Mouse (Mus musculus): ENCODE measurements at regions not wholly inside any gene's neighbourhood (a gene's known extent, or its start where the extent isn't known, plus 50 kb on each side); places are given as distances from the start of the nearest gene placed in this dataset.

GRCm38 (mm10) chr14:120102010-120102748 is 59.9 kb upstream of the Oxgr1 start:
- DNase-seq (ENCODE audit: low spot score): no peak

DNA sequence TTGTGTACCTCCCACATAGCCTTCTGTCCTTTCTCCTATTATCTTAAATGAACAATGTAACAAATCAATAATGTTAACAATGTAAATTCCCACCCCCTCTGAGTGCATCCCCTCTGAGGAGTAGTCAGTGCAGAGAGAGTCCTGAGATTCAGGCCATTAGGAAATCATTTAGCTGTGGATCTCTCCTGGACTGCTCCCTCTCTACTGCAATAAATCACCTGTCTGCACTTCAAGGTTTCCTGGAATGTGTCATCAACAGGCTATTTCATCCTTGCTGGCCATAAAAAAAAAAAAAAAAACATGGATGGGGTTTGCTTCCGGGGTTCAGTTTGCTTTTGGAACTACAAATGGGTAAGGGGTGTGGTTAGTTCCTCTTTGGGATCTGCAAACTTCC is 60.5 kb upstream of the Oxgr1 start:
- no peak for DNase-seq (ENCODE audit: low spot score)

DNA sequence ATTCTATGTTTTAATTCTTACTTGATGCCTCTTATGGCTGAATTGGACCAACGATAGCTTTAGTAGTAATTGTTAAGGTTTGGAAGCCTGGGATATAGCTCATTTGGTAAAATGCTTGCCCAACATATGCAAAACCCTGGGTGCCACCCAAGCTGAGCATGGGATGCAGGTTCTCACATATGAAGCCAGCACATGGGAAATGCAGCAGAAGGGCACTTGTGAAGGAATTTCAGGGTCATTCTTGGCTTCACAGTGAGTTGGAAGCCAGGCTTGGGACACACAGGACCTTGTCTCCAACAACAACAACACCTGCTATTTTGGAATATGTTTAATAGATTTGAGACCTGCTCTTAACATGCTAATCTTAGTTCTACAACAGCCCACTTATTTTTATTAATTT is 67.6 kb upstream of the Oxgr1 start:
- DNase-seq (ENCODE audit: low spot score): no peak

DNA sequence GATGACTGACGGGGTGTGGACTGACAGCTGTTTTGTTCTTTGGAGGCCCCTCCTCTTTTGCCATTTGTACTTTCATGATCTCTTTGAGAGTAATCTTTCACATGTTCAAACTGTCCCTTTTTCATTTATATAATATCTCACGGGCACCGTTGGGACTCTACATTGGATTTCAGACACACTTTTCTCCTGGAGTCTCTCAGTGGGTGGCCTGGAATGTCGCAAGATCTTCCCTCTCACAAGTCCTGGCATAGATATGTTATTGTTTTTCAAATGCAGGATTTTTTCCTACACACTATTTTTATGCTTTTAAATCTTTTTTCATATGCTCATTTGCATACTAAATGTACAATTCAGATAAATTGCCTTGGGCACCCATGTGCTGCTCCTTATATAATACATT is 71.1 kb upstream of the Oxgr1 start:
- no peak for DNase-seq (ENCODE audit: low spot score)

DNA sequence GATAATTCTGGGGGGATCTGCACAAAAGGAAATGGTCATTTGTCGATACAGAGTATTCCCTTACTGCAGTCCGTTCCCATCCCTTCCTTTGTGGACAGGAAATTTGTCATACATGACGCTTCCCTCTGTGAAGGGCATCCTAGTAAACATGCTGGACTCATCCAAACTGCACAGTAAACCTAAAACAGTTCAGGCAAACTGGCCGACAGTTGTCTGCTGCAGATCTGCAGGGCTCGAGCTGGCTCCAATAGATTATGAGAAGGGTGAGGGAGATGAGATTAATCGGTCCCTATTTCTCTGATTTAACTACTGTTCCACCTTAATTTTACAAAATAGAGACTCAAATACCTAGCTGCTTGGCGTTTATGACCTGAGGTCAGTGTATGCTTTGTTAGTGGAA is 76.3 kb upstream of the Oxgr1 start:
- no peak for DNase-seq (ENCODE audit: low spot score)

DNA sequence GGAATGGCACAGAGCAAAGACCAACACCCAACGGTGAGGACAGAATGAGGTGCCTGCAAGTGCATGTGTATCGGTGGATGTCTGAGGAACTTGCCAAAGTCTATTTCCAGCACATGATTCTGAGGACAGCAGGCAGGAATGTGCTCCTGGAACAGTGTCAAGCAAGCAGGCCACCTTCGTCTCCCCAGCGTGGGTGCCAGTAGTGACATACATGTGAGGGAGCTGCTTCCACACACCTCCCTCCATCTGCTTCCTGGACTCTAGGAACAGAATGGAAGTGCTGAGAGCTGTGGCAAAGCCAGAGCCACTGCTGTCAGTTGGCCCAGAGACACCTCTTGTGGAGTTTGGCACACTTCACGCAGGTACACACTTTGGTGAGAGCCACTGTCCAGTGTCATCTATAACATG is 76.9 kb upstream of the Oxgr1 start:
- no peak for DNase-seq (ENCODE audit: low spot score)

- DNase-seq (ENCODE audit: low spot score): no peak
Observed at GRCm38 (mm10) chr14:120119506-120119905, 77.3 kb upstream of the Oxgr1 start.

DNA sequence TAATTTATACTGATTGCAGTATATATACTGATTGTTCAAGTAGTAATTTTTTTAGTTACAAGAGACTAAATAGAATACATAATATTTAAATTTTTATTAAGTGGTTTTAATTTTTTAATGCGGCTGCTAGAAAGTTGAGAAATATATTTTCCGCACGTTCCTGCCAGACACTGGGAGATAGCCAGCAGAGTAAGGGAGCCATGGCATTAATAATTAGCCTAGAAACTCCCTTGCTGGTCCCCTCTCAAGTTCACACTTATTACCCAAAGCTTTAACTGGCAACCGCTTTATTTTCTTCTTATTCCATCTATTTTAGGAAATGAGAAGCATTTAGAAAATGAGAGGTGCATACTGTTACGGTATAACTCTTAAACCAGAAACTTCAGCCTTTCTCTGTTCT is 78.0 kb upstream of the Oxgr1 start:
- DNase-seq (ENCODE audit: low spot score): no peak

DNA sequence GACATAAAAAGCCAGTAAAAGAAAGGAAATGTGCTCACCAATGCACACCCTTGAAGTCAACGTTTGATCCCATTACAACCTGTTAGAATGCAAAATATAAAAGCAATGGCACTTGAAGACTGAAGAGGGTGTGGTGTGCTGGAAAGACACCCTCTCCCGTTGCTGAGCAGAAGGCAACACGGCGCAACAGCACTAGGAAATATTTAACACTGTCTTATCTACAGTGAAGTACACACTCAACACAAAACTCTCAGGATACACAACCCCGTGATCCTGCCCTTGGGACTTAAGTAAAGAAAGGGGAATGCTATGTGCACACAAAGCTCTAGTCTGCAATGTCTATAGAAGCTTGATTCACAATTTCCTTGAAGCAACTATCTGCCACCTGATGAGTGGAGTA is 83.1 kb upstream of the Oxgr1 start:
- no peak for DNase-seq (ENCODE audit: low spot score)

DNA sequence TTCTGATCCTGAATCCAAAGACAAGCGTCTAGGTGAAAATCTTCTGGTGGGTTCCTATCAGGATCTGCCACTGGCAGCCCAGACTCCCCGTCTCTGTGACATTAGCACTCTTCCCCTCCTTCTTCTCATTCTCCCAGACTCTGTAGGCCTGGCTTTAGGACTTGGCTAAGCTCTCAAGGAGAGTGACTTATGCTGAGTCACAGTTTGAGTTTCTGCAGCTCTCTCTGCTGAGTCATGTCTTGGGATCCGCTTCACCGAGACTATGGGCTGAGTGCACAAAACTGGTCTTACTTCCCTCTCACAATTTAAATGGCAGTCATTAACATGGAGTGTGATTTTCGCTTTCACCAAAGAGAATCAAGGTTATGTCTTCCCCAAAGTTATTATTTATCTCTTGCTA is 85.2 kb upstream of the Oxgr1 start:
- DNase-seq (ENCODE audit: low spot score): no peak

DNA sequence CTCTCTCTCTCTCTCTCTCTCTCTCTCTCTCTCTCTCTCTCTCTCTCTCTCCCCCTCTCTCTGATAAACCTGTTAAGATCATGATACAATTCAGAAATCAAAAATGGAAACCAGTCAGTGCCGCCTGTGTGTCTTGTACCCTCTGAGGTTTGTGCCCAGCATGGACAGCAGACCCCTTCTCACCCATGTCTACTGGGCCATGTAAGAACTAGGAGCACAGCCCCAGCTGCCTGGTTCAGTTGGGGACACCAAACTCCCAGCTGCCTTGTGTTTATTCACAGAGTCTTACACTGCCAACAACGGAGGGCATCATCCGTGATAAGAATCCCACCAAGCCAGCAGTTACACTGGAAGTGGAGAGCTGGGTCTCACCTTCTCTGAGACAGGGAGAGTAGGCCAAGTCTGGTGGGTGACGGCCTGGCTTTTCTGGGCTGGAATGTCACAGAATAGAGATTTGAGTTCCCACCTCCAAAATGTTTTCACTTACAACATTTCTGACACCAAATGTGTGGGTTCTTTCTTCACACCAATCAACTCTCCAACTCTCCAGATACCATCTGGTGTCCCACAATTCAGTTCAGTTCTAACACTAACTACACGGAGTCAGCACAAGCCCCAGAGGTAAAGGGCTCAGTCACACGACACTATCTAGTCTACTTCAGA is 92.2 kb upstream of the Oxgr1 start:
- DNase-seq (ENCODE audit: low spot score): peak; percentile 32

- DNase-seq (ENCODE audit: low spot score): peak; percentile 38
Observed at GRCm38 (mm10) chr14:120135198-120135597, 93.0 kb upstream of the Oxgr1 start.

DNA sequence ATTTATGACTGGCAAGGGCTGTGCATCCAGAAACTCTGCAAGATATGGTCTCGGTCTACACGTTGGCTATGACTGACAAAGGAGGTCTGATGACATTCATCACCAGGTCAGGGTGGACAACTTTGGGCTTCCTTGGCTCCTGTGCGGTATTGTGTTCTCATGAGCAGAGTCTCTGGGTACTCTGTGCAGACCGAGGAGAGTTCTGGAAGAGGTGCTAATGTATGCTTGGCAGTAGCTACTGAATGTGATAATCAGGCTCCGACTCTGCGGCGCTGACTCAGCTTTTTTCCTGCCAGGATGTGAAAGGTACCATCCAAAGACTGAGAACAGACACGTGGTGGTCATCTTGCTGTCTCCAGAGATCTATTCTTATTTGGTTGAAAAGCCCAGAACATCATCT is 94.5 kb upstream of the Oxgr1 start:
- DNase-seq (ENCODE audit: low spot score): peak; percentile 40

DNA sequence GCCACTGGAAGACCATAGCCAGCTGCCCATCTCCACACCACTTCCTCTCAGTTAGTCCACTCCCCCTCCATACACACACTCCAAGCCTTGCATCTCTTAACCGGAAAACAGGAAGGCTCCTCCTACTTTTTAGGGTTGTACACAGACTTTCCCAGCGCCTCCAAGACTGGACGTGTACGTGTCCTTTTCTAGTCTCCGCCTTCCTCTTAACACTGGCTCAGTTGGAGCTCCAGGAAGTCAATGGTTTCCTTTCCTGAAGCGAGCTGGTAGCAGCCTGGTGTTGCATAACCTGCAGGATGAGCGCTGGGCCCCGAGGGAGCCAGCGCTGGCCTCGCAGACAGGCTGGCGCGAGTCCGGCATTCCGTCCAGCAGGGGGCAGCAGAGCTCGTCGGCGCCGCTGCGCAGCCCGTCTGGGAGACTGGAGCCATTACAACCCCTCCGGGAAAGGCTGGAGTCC is 95.5 kb upstream of the Oxgr1 start:
- peak; percentile 98 for DNase-seq (ENCODE audit: low spot score)

DNA sequence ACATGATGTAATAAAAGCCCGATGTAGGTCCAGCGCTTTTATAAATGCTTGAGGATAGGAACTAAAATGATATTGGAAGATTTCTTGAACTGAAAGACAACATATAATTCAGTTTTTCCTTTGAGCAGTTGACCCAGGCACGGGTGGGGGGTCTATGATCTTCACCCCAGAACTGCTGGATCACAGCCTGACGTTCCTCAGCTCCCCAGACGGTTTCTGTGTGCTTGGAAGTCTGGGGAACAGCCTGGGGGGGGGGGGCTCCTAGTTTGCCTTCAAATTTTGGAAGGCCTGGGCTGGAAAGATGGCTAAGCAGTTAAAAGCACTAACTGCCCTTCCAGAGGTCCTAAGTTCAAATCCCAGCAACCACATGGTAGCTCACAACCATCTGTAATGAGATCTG is 96.3 kb upstream of the Oxgr1 start:
- DNase-seq (ENCODE audit: low spot score): peak; percentile 25

- peak; percentile 35 for DNase-seq (ENCODE audit: low spot score)
Observed at GRCm38 (mm10) chr14:120139256-120139655, 97.0 kb upstream of the Oxgr1 start.

GRCm38 (mm10) chr14:120139671-120140071 is 97.4 kb upstream of the Oxgr1 start:
- peak; percentile 32 for DNase-seq (ENCODE audit: low spot score)

- peak; percentile 32 for DNase-seq (ENCODE audit: low spot score)
Observed at GRCm38 (mm10) chr14:120140211-120140610, 98.0 kb upstream of the Oxgr1 start.

DNA sequence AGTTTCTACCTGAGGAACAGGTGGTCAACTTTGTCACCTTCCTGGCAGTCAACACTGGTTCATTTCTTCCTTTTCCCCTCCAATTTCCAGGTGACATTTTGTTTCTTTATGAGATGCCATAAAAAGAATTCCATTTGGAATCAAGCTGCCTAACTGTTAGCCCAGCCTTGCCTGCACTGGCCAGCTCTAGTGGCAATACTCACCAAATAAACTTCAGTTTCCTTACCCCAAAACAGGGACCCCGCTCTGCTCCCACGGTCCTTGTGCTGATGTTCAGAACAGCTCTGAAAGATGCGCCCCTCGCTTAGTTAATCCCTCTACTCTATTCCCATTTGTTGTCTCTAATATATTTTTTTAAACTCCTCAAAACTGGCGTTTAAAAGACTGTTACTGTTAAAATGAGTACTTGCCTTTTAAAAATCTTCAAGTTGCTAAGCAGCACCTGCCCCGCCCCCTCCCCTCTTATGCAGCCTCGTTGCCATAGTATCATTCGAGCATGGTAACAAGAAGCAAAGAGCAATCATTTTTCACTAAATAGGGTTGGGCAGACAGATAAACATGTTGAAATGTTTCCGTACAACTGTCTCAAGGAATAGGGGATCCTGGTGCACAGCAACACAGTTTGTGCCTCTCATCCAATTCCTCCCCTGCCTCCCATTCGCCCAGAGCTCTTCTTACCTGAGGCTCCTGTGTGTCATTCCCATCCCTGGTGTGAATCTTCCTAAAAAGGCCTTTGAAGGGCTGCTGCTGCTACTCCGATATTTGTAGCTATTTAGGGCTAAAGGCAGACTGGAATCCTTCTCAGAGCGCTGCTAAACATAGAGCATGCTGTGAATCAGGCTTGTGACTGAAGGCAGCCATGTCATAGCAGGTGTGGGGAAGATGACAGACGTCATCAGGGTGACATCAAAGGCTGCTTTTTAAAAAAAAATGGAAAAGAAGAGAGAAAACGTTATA is 98.8 kb upstream of the Oxgr1 start:
- DNase-seq (ENCODE audit: low spot score): peak; percentile 25

GRCm38 (mm10) chr14:120142281-120142680 is 100.0 kb upstream of the Oxgr1 start:
- DNase-seq (ENCODE audit: low spot score): no peak

DNA sequence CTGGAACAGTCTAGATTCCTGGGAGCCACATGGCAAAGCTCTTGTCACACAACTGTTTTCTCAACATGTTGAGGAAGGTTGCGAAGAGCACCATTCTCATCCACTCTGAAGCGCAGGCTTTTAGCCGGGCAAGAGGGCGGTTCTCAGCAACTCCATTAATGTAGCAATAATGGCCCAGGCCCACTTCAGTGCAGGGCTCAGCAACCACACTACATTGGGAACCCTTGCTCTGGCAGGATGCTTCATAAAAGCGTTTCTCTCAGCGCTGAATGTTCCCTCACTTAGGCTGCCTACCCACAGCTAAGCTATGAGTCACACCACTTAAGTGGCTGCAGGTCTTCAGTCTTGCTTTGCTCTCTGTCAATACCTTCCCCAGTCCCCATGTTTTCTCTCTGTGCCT is 102.2 kb upstream of the Oxgr1 start:
- no peak for DNase-seq (ENCODE audit: low spot score)

- no peak for DNase-seq (ENCODE audit: low spot score)
Observed at GRCm38 (mm10) chr14:120146312-120146711, 104.1 kb upstream of the Oxgr1 start.
